Mouse (Mus musculus) forebrain, embryonic 16.5 days (tissue): ENCODE measurements around the gene Pon2. TPM values are rescaled to one million over a fixed set of nuclear protein-coding genes. Genes with fewer than 3 reads are reported as not detected.

Source experiments
- ATAC-seq: fragments of 200-750 bp; cut with Nextera tagmentation; 2 replicates; pipeline ENCODE4 v1.8.0; 2017; ENCODE audit warnings: mild to moderate bottlenecking, moderate library complexity
- H3K27ac ChIP-seq: fragments of 300-500 bp; sonication (generic); 2 replicates; pipeline ENCODE4 v1.5.1; 2014; ENCODE audit warnings: low read length, control low read depth
- H3K27me3 ChIP-seq: fragments of 300-500 bp; sonication (generic); replicated peaks from 2 replicates; pipeline ENCODE4 v1.6.1; 2014; ENCODE audit warnings: low read length; ENCODE audit not compliant: control insufficient read depth, insufficient read depth
- H3K36me3 ChIP-seq: fragments of 300-500 bp; sonication (generic); 2 replicates; pipeline ENCODE4 v1.6.1; 2014; ENCODE audit not compliant: control insufficient read depth, insufficient read depth
- H3K4me1 ChIP-seq: fragments of 300-500 bp; sonication (generic); replicated peaks from 2 replicates; pipeline ENCODE4 v1.6.1; 2014; ENCODE audit warnings: low read length; ENCODE audit not compliant: control insufficient read depth, insufficient read depth
- H3K4me2 ChIP-seq: fragments of 300-500 bp; sonication (generic); 2 replicates; pipeline ENCODE4 v1.6.1; 2014; ENCODE audit warnings: mild to moderate bottlenecking, low read length, control low read depth
- H3K4me3 ChIP-seq: fragments of 300-500 bp; sonication (generic); replicated peaks from 2 replicates; pipeline ENCODE4 v1.5.1; 2014; ENCODE audit warnings: mild to moderate bottlenecking, low read length, control low read depth
- H3K9ac ChIP-seq: fragments of 300-500 bp; sonication (generic); replicated peaks from 2 replicates; pipeline ENCODE4 v1.6.1; 2014; ENCODE audit warnings: low read depth, low read length, control low read depth
- H3K9me3 ChIP-seq: fragments of 300-500 bp; sonication (generic); 2 replicates; pipeline ENCODE4 v1.6.1; 2016; ENCODE audit warnings: low read length; ENCODE audit not compliant: control insufficient read depth
- WGBS: fragments of 180-500 bp; shearing (Covaris S2); extraction: QIAGEN DNeasy Blood & Tissue Kit; methylation state at CpG from one replicate; pipeline ENCODE4 v1.1.7; 2014; 5-methylcytosine and 5-hydroxymethylcytosine counted together
- polyA plus RNA-seq: library from polyadenylated mRNA; unstranded; fragments of >200 nt; fragmentation: Nextera tagmentation; extraction: Ambion mirVana; gene quantifications from 2 replicates; pipeline ENCODE4 v1.2.1, GENCODE M21; 2015

Pon2 gene
- polyA plus RNA-seq, 1 experiment from 2014 or later = 22.1 TPM

DNA sequence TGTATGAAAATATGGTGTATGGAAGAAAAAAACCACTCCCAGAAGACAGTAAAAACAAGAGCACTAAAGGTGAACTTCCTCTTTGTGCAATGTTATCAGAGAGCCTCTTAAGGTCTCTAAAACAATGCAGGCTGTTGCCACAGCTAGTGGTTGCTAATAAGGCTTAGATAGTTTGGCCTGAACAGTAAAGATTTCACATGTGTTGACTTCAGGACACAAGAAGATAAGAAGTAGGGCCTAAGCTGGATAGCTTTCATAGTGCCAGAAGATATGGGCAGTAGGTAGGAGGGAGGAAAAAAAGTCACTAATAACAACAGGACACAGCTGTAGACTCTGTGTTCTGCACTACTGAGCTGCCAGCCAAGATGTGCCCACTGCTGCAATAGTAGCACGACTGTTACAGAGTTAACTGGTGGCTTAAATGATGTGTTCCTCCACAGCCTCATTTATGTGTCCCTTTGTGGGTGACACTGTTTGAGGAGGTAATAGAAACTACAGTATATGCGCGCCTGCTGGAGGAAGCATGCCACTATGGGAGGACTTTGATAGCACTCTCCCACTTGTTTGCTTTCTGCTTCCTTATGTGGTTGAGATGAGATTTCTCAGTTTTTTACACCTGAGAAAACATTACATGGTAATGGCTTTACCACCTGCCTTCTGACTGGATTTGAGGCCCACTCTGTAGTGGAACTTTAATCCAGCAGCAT, 17.0 kb upstream of the Pon2 start:
- ATAC-seq = no peak
- Histone ChIP-seq H3K4me1 (no peaks in the 10 kb centered on the region), H3K4me2 (no peak overlapping the region), H3K36me3 (no peaks in the 10 kb centered on the region), H3K4me3 (no peak overlapping the region), H3K27me3 (no peaks in the 10 kb centered on the region), H3K9me3 (peaks cover 3% of the 10 kb centered on the region; the same call in 1 of the 2 replicates), H3K9ac (no peak overlapping the region), H3K27ac (no peak overlapping the region)
- 96% methylated on average over 3 of the region's 3 CpGs for WGBS

DNA sequence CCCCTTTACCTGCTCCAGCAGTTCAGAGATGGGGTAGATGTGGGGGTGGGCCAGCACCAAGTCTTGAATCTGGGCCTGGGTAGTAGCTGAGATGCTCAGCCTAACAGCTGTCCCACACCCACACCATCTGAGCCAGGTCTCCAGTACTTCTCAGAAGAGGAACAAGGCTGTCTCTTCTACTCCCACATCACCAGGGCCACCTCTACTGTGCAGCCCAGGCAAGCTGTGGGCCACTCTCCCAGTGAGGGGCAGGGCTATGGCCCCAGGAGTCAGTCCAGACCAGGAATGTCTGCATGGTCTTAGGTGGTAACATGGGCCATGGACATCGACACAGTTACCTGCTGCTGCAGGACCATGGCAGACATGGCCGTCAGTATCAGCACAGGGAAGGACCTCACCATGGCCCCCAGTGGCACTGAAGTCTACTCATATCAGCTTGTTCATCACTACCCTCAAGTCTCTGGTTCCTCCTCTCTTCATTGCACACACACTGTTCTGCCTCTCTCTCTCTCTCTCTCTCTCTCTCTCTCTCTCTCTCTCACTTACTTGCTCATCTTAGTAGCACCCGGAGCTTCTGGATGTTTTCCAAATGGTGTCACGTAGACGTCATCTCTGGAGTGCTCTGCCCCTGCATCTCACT, 15.8 kb upstream of the Pon2 start:
- ATAC-seq = no peak
- no peak overlapping the region for H3K4me2 ChIP-seq
- 78% methylated on average over 5 of the region's 5 CpGs for WGBS
- H3K27me3 ChIP-seq = no peaks in the 10 kb centered on the region
- H3K9ac ChIP-seq = no peak overlapping the region
- H3K27ac ChIP-seq = no peak overlapping the region
- no peak overlapping the region for H3K4me3 ChIP-seq
- H3K4me1 ChIP-seq = no peaks in the 10 kb centered on the region
- peaks cover 3% of the 10 kb centered on the region; the same call in 1 of the 2 replicates for H3K9me3 ChIP-seq
- no peaks in the 10 kb centered on the region for H3K36me3 ChIP-seq

DNA sequence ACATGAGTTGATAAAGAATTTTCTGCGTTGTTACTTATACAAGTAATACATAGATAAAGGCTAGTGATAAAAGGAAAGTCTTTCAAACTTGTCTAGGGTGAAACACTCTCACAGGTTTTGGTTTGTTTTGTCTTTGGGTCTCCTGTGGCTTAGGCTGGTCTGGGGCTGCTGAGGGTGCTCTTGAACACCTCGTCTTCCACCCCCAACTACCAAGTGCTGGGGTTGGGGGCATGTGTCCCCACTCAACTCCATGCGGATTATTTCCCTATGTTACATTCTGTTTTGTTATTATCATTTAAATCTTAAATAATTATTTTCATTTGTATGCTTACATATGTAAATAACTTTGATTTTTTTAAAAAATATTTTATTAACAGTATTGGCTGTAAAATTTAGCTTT, 12.2 kb upstream of the Pon2 start:
- WGBS = 87% methylated on average over 3 of the region's 3 CpGs
- H3K4me2 ChIP-seq = no peak overlapping the region
- H3K4me3 ChIP-seq = no peak overlapping the region
- no peak overlapping the region for H3K9ac ChIP-seq
- H3K4me1 ChIP-seq = no peaks in the 10 kb centered on the region
- H3K27me3 ChIP-seq = no peaks in the 10 kb centered on the region
- no peak for ATAC-seq
- no peaks in the 10 kb centered on the region for H3K36me3 ChIP-seq
- H3K9me3 ChIP-seq = no peaks in the 10 kb centered on the region
- no peak overlapping the region for H3K27ac ChIP-seq

DNA sequence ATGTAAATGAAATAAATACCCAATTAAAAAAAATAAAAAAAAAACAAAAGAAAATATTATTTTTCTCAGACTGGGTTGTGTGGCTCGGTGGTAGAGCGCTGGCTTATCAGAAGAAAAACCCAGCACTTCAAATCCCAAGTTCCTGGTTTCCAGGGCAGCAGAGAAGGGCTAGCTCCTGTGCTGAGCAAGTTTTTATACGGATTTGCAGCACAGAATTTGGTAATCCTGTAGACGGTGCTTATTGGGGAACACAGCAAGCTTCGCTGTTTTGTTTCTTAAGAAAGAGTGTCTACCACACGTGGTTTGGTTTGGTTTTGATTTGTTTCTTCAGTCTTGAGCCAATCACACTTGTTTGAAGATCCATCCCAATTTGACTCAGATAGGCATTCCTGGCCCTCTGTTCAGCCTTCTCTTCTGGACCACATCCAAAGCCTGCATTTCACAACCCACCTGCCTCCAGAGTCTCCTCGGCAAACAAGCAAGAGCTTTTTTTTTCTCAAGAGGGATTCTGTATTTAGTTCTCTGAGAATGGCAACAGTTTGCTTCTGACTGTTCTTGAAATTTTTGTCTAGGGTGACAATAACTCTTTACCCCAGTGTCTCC, 11.4 kb upstream of the Pon2 start:
- no peaks in the 10 kb centered on the region for H3K4me1 ChIP-seq
- 53% methylated on average over 7 of the region's 7 CpGs for WGBS
- H3K9me3 ChIP-seq = no peaks in the 10 kb centered on the region
- no peak overlapping the region for H3K27ac ChIP-seq
- H3K9ac ChIP-seq = no peak overlapping the region
- no peaks in the 10 kb centered on the region for H3K27me3 ChIP-seq
- no peak overlapping the region for H3K4me3 ChIP-seq
- no peak overlapping the region for H3K4me2 ChIP-seq
- no peak for ATAC-seq
- H3K36me3 ChIP-seq = no peaks in the 10 kb centered on the region

DNA sequence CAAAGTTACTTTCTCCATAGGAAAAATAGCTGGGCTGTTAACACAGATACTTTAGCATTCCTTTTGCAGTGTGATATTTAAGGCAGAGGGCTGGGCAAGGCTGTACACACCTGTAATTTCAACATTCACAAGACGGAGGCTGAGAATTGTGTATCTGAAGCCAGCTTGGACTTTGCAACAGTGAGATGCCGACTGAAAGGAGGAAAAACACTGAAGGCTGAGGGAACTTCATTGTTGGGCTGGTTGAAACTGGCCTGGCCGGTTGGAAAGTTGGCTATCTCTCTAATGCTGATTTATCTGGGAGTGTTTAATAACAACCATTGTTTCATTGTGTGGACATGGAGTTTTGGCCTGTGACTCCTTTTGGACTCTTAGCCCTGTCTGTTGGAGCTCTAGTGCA, 7.7 kb upstream of the Pon2 start:
- no peak overlapping the region for H3K9ac ChIP-seq
- H3K4me3 ChIP-seq = no peak overlapping the region
- ATAC-seq = no peak
- no peak overlapping the region for H3K27ac ChIP-seq
- H3K4me1 ChIP-seq = no peaks in the 10 kb centered on the region
- H3K27me3 ChIP-seq = no peaks in the 10 kb centered on the region
- 74% methylated on average over 3 of the region's 3 CpGs for WGBS
- H3K4me2 ChIP-seq = no peak overlapping the region
- no peaks in the 10 kb centered on the region for H3K9me3 ChIP-seq
- H3K36me3 ChIP-seq = no peaks in the 10 kb centered on the region

DNA sequence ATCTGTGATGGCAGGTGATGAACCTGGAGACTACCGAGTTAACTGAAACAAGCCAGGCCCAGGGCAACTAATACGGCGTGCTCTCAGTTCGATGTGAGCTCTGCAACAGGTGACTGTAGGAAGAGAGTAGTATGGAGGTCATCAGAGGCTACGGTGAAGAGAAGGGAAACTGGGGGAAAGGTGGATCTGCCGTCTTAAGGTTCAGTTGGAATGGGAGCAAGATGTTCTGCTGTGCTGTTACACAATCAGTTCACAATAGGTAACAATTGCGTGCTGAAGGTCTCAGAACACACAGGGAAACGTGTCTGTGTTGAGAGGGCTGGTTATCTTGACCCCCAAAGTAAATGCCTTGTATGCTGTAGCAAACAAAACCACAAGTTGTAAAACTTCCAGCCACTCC, 6.7 kb upstream of the Pon2 start:
- Histone ChIP-seq H3K4me3 (no peak overlapping the region), H3K27ac (no peak overlapping the region), H3K36me3 (no peaks in the 10 kb centered on the region), H3K9me3 (no peaks in the 10 kb centered on the region), H3K27me3 (peaks cover 1% of the 10 kb centered on the region; the same call in 1 of the 2 replicates), H3K4me1 (no peaks in the 10 kb centered on the region), H3K9ac (no peak overlapping the region), H3K4me2 (no peak overlapping the region)
- WGBS = 88% methylated on average over 8 of the region's 8 CpGs
- no peak for ATAC-seq

DNA sequence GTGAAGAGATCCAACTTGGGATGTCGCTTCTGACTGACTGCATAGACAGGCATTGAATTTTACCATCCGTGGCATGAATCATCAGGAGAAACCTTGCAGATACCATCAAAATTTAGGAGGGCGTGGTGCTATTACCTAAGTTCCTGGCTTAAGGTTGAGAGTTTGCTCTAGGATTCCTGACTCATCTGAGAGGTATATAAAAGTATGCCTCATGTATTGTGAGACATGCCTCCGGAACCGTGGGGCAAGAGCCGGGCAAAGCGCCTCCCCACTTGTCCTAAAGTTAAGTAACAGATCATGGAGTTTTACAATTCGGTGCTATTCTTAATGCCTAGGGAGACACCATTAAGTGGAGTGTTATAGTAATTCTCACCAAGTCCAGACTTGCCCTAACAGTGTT, 2.4 kb upstream of the Pon2 start:
- WGBS = 92% methylated on average over 8 of the region's 8 CpGs
- H3K27ac ChIP-seq = no peak overlapping the region
- H3K36me3 ChIP-seq = no peaks in the 10 kb centered on the region
- no peak overlapping the region for H3K4me3 ChIP-seq
- no peak overlapping the region for H3K4me2 ChIP-seq
- ATAC-seq = no peak
- no peaks in the 10 kb centered on the region for H3K9me3 ChIP-seq
- peaks cover 2% of the 10 kb centered on the region; the same call in 1 of the 2 replicates for H3K27me3 ChIP-seq
- H3K9ac ChIP-seq = no peak overlapping the region
- H3K4me1 ChIP-seq = peaks cover 15% of the 10 kb centered on the region

DNA sequence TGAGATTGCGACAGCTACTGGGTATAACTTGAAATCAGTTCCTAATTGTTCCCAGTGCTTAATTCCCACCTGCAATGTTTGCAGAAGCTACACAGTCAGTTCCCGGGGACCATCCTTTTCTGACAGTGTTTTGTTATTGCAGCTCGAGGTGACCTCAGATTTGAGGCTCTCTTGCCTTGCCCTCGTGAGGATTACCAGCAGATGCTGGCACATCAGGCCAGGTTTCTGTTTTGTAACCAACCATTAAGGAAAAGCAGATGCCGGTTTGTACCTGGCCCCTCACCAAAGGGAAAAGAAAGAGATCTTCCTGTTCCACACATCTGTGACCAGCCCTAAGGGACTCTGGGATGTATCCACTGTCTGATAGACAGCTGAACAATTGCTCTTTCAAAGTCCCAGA, 1.3 kb upstream of the Pon2 start:
- Histone ChIP-seq H3K4me1 (peaks cover 15% of the 10 kb centered on the region), H3K9me3 (no peaks in the 10 kb centered on the region), H3K27me3 (peaks cover 2% of the 10 kb centered on the region; the same call in 1 of the 2 replicates), H3K4me3 (no peak overlapping the region), H3K4me2 (no peak overlapping the region), H3K27ac (no peak overlapping the region), H3K36me3 (no peaks in the 10 kb centered on the region), H3K9ac (no peak overlapping the region)
- 66% methylated on average over 5 of the region's 5 CpGs for WGBS
- ATAC-seq = no peak

DNA sequence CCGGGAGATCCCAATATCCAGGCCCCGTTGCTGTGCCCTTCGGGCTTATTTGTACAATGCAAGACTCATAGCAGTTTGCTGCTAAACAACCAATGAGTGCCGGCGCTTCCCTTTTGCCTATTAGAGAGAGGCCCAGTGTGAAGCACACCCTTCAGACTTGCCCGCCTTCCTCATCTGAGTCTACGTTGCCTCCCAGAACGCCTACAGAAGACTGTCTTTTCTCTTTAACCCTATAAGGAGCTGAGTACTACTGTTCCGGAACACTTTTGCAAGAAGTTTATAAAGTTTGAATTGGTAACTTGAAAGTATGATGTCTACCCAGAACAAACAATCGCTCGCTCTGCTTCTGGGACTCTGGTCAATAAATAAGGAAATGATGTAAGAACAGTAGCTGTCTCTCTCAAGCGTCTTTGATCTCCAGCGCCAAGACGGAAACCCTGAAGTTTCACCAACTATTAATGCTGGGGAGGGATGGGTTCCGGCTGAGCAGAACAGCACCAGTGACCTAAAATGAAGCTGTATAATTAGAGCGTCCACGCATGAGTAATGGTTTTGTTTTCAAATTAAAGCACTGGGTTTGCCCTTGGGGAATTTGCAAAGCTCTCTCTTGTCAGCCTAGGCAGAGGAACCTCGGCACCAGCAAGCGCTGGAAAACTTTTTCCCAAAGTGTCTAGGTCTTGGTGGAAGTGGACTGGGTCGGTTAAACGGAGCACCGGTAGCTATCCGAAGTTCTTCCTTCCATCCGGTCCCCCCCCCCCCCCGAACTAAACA, 749 bp downstream of the Pon2 start:
- peak overlapping the region; percentile 70 for H3K9ac ChIP-seq
- H3K4me1 ChIP-seq = peaks cover 15% of the 10 kb centered on the region
- H3K4me2 ChIP-seq = peak overlapping the region; percentile 97
- peak; percentile 81 for ATAC-seq
- peaks cover 2% of the 10 kb centered on the region; the same call in 1 of the 2 replicates for H3K27me3 ChIP-seq
- H3K4me3 ChIP-seq = peak overlapping the region; percentile 71
- no peaks in the 10 kb centered on the region for H3K9me3 ChIP-seq
- H3K27ac ChIP-seq = peak overlapping the region; percentile 63; the same call in 1 of the 2 replicates
- H3K36me3 ChIP-seq = no peaks in the 10 kb centered on the region
- WGBS = 1% methylated on average over 24 of the region's 25 CpGs
